Mouse (Mus musculus) bone marrow, adult 2 months (tissue): Measurements from ENCODE around the gene Mtor.

Experiments
- CTCF ChIP-seq: fragments of 200-500 bp; IDR thresholded peaks from 2 replicates; pipeline ENCODE4 v1.5.1; 2011; ENCODE audit warnings: low read length, control low read depth; ENCODE audit not compliant: control insufficient read depth, insufficient read depth
- POLR2A ChIP-seq: fragments of 200-500 bp; IDR thresholded peaks from 2 replicates; pipeline ENCODE4 v1.6.1; 2011; ENCODE audit warnings: low read depth, mild to moderate bottlenecking, control low read depth, low read length, borderline replicate concordance; ENCODE audit not compliant: control insufficient read depth

GRCm38 (mm10) chr4:148480245-148480644, 31.8 kb downstream of the Mtor start:
- TF ChIP-seq POLR2A = no peak
- TF ChIP-seq CTCF = no peak
